Mouse (Mus musculus) forebrain, embryonic 16.5 days (tissue): ENCODE measurements around the gene Six1. TPM values are rescaled to one million over a fixed set of nuclear protein-coding genes. Genes with fewer than 3 reads are reported as not detected.
A peak's percentile ranks its signal among the peaks of the same experiment; 100 is the strongest.

Source experiments
- ATAC-seq: fragments of 200-750 bp; cut with Nextera tagmentation; 2 replicates; pipeline ENCODE4 v1.8.0; 2017; ENCODE audit warnings: mild to moderate bottlenecking, moderate library complexity
- H3K27ac ChIP-seq: fragments of 300-500 bp; sonication (generic); 2 replicates; pipeline ENCODE4 v1.5.1; 2014; ENCODE audit warnings: low read length, control low read depth
- H3K27me3 ChIP-seq: fragments of 300-500 bp; sonication (generic); replicated peaks from 2 replicates; pipeline ENCODE4 v1.6.1; 2014; ENCODE audit warnings: low read length; ENCODE audit not compliant: control insufficient read depth, insufficient read depth
- H3K36me3 ChIP-seq: fragments of 300-500 bp; sonication (generic); 2 replicates; pipeline ENCODE4 v1.6.1; 2014; ENCODE audit not compliant: control insufficient read depth, insufficient read depth
- H3K4me1 ChIP-seq: fragments of 300-500 bp; sonication (generic); replicated peaks from 2 replicates; pipeline ENCODE4 v1.6.1; 2014; ENCODE audit warnings: low read length; ENCODE audit not compliant: control insufficient read depth, insufficient read depth
- H3K4me2 ChIP-seq: fragments of 300-500 bp; sonication (generic); 2 replicates; pipeline ENCODE4 v1.6.1; 2014; ENCODE audit warnings: mild to moderate bottlenecking, low read length, control low read depth
- H3K4me3 ChIP-seq: fragments of 300-500 bp; sonication (generic); replicated peaks from 2 replicates; pipeline ENCODE4 v1.5.1; 2014; ENCODE audit warnings: mild to moderate bottlenecking, low read length, control low read depth
- H3K9ac ChIP-seq: fragments of 300-500 bp; sonication (generic); replicated peaks from 2 replicates; pipeline ENCODE4 v1.6.1; 2014; ENCODE audit warnings: low read depth, low read length, control low read depth
- H3K9me3 ChIP-seq: fragments of 300-500 bp; sonication (generic); 2 replicates; pipeline ENCODE4 v1.6.1; 2016; ENCODE audit warnings: low read length; ENCODE audit not compliant: control insufficient read depth
- WGBS: fragments of 180-500 bp; shearing (Covaris S2); extraction: QIAGEN DNeasy Blood & Tissue Kit; methylation state at CpG from one replicate; pipeline ENCODE4 v1.1.7; 2014; 5-methylcytosine and 5-hydroxymethylcytosine counted together
- polyA plus RNA-seq: library from polyadenylated mRNA; unstranded; fragments of >200 nt; fragmentation: Nextera tagmentation; extraction: Ambion mirVana; gene quantifications from 2 replicates; pipeline ENCODE4 v1.2.1, GENCODE M21; 2015

The Six1 gene
- polyA plus RNA-seq, 1 experiment from 2014 or later = 0.46 TPM

- H3K27ac ChIP-seq = no peak overlapping the region
- H3K9me3 ChIP-seq = no peaks in the 10 kb centered on the region
- H3K4me2 ChIP-seq = peak overlapping the region; percentile 53
- H3K36me3 ChIP-seq = no peaks in the 10 kb centered on the region
- peaks cover 22% of the 10 kb centered on the region for H3K4me1 ChIP-seq
- H3K9ac ChIP-seq = no peak overlapping the region
- peak overlapping the region; percentile 37 for H3K4me3 ChIP-seq
- under 1% methylated on average over 45 of the region's 46 CpGs for WGBS
- peaks cover 72% of the 10 kb centered on the region for H3K27me3 ChIP-seq
- no peak for ATAC-seq
Measured at GRCm38 (mm10) chr12:73045046-73045723, 8.5 kb downstream of the Six1 start.

DNA sequence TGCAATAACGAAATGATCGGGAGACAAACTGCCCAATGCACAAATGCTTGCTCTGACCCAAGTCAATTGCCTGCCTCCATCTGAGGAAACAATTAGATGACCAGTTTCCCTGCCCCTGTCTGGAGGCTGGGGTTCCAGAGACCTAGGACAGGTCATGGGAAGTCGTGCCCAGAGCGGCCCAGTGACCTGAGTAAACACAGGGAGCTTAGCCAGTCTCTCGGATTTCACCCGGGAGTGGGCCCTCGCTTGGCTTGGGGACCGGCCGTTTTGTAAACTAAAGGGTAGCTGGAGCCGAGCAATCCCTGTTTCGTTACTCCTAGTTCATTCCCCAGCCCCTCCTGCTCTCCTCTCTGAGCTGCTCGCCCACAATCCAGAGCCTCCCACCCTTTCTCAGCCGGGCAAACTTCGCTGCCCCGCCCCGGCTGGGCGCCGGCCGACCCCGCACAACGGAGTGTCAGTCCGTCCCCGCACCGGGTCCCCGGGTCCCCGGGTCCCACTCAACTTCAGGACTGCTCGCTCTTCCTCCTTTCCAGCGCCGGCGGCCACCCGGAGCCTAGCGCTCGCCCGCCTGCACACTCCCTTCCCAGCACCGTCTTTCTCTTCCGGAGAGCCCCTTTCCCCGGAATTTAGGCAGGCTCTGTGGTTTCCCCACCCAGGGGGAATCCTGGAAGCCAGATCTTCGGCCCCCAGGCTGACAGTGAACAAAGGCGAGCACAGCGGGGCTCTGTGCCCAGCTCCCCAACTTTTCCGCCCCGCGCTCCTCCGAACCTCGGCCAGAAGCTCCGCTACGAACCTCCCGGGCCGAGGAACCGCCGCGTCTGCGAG, 9.3 kb downstream of the Six1 start:
- Histone ChIP-seq H3K27me3 (peaks cover 72% of the 10 kb centered on the region), H3K9me3 (no peaks in the 10 kb centered on the region), H3K4me1 (peaks cover 22% of the 10 kb centered on the region), H3K4me2 (peak overlapping the region; percentile 53), H3K4me3 (peak overlapping the region; percentile 31), H3K36me3 (no peaks in the 10 kb centered on the region), H3K27ac (no peak overlapping the region), H3K9ac (no peak overlapping the region)
- peak; percentile 29 for ATAC-seq
- WGBS = 1% methylated on average over 52 of the region's 53 CpGs

DNA sequence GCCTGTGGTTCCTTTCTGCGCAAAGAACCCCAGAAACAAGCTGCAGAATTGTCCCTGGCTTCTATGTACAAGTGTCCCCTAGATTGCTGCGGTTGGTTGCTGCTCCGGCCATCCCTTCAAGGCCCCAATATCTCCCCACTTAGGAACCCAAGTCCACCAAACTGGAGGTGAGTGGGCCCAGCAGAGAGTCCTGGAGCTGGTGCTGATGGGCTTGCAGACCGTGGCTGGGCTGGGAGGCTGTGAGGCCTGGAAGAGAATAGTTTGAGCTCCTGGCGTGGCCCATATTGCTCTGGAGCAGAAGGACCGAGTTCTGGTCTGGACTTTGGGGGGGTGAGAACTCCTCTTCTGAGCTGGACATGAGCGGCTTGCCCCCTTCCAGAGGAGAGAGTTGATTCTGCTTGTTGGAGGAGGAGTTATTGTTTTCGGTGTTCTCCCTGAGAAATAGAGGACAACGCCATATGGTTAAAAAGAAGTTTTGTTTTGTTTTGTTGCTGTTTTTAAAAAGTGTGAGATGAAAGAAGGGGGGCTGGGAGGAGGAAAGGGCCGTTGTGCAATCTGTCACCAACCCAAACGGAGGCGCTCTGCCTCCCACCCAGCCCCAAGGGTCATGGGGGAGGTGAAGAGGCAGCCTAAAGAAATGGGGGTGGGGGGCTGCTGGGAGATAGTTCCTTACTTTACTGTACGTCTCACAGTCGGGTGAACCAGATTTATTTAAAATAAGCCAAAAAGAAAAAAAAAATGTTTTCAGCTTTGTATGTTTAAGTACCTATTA, 10.1 kb downstream of the Six1 start:
- no peaks in the 10 kb centered on the region for H3K36me3 ChIP-seq
- H3K4me3 ChIP-seq = no peak overlapping the region
- no peaks in the 10 kb centered on the region for H3K9me3 ChIP-seq
- H3K27me3 ChIP-seq = peaks cover 70% of the 10 kb centered on the region
- H3K27ac ChIP-seq = no peak overlapping the region
- 3% methylated on average over 14 of the region's 14 CpGs for WGBS
- no peak overlapping the region for H3K4me2 ChIP-seq
- H3K9ac ChIP-seq = no peak overlapping the region
- no peak for ATAC-seq
- peaks cover 22% of the 10 kb centered on the region for H3K4me1 ChIP-seq

- Histone ChIP-seq H3K36me3 (no peaks in the 10 kb centered on the region), H3K4me1 (peaks cover 22% of the 10 kb centered on the region), H3K4me3 (no peak overlapping the region), H3K27me3 (peaks cover 66% of the 10 kb centered on the region), H3K9me3 (no peaks in the 10 kb centered on the region), H3K4me2 (no peak overlapping the region), H3K27ac (no peak overlapping the region), H3K9ac (no peak overlapping the region)
- 3% methylated on average over 2 of the region's 2 CpGs for WGBS
- ATAC-seq = no peak
Measured at GRCm38 (mm10) chr12:73042903-73043302, 10.8 kb downstream of the Six1 start.

DNA sequence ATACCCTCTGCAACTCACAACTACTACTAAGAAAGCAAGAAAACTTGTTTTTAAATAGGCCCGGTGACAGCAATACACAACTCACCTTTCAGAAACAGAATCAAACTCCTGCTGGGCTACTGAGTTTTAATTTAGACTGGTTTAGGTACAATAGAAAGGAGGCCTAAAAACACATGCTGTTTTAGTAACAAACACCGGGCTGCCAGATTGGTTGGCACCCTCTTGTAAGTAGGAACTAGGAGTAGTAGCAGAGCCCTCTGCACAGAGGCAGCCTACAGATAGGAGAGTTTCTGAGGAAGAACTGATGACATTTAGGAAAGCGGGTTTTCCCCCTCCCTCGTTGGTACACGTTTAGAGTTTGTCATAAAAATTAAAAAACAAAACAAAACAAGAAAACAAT, 11.3 kb downstream of the Six1 start:
- Histone ChIP-seq H3K27ac (no peak overlapping the region), H3K9me3 (no peaks in the 10 kb centered on the region), H3K4me3 (no peak overlapping the region), H3K4me1 (peaks cover 22% of the 10 kb centered on the region), H3K36me3 (no peaks in the 10 kb centered on the region), H3K27me3 (peaks cover 66% of the 10 kb centered on the region), H3K9ac (no peak overlapping the region), H3K4me2 (no peak overlapping the region)
- no peak for ATAC-seq
- 3% methylated on average over 5 of the region's 5 CpGs for WGBS

DNA sequence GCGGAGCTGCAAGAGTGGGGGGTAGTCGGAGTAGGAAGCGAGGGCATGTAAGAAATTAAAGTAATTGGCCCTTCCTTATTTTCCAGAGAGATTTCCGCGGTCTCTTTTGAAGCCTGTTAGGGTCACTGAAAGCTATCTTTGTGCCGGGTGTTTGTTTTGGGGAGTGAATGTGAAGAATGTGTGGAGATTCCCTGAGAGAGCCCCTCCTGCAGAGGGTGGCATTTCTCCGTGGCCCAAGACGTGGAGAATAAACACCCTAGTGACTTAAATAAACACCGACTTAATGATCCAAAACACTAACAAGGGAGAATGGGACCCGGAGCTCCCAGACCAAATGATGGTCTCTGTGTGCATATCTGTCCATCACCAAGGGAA, 12.4 kb downstream of the Six1 start:
- H3K9me3 ChIP-seq = no peaks in the 10 kb centered on the region
- no peak overlapping the region for H3K27ac ChIP-seq
- no peak overlapping the region for H3K4me3 ChIP-seq
- H3K36me3 ChIP-seq = no peaks in the 10 kb centered on the region
- WGBS = under 1% methylated on average over 10 of the region's 10 CpGs
- H3K4me2 ChIP-seq = no peak overlapping the region
- no peak overlapping the region for H3K9ac ChIP-seq
- peaks cover 60% of the 10 kb centered on the region for H3K27me3 ChIP-seq
- peaks cover 16% of the 10 kb centered on the region for H3K4me1 ChIP-seq
- no peak for ATAC-seq

DNA sequence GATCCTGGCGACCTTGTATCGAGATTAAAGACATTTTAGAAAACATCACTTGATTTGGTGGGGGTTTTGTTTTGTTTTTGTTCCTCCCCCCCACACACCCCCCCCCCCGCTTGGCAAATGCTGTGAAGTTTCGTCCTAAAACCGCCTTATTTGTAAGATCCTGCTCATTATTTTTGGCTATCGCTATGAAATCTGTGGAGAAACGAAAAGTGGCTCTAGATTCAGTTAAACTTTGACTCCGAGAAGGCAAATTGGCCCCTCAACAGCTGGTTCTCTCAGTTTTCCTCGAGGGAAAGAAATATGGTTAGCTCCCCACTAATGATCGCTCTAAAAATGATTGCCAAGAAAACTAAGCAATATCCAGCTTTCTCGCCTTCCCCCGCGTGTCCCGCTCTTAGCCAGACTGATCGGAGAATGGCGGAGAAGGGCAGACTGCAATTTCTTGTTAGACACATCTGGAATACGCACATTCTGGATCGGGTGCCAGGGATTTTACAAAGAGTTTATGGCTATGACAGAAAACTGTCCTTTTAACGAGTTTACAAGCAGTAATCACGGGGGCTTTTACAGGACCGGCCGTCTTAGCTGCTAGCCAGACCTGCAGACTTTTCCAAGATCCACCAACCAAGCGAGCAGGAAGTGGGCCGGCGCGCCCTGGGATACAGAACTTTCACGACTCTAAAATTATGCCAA, 13.0 kb downstream of the Six1 start:
- ATAC-seq = no peak
- H3K4me1 ChIP-seq = peaks cover 11% of the 10 kb centered on the region
- no peak overlapping the region for H3K4me2 ChIP-seq
- peaks cover 60% of the 10 kb centered on the region for H3K27me3 ChIP-seq
- H3K4me3 ChIP-seq = no peak overlapping the region
- no peaks in the 10 kb centered on the region for H3K9me3 ChIP-seq
- WGBS = 1% methylated on average over 27 of the region's 27 CpGs
- H3K9ac ChIP-seq = no peak overlapping the region
- H3K27ac ChIP-seq = no peak overlapping the region
- no peaks in the 10 kb centered on the region for H3K36me3 ChIP-seq

DNA sequence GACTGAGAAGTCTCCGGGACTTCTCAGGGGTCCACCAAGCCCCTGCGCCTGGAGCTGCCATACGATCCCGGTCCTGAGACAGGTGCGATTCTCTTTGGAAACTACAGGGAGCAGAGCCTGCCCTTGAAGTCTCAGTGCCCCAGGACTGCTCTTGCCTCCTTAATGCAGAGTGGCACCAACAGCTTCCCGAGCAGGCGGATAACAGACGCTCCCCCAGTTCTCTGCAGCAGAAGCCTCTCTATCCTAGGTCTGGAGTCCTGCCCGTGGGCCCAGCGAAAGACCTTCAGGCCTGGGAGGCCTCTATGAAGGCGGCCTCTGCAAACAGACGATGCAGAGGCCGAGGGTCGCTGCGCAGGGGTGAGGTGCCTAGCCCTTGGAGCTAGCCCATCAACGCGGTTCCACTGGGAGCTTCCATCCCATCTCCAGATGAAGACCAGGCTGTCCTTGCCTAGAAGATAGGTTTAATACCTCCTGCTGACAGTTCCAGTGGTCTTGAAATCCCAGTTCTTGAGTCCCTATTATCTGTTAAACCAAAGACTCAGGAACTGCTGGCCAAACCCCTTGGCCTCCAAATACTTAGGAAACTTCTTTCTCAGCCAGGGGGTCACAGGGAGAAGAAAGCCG, 13.6 kb downstream of the Six1 start:
- Histone ChIP-seq H3K9ac (no peak overlapping the region), H3K27ac (no peak overlapping the region), H3K27me3 (peaks cover 62% of the 10 kb centered on the region), H3K4me2 (no peak overlapping the region), H3K9me3 (no peaks in the 10 kb centered on the region), H3K36me3 (no peaks in the 10 kb centered on the region), H3K4me1 (peaks cover 7% of the 10 kb centered on the region), H3K4me3 (no peak overlapping the region)
- under 1% methylated on average over 18 of the region's 18 CpGs for WGBS
- no peak for ATAC-seq
